Mouse (Mus musculus) testis, adult 2 months (tissue): ENCODE data around the gene Fastk.

Source experiments
- CTCF ChIP-seq: fragments of 200-500 bp; IDR thresholded peaks from 2 replicates; pipeline ENCODE4 v1.5.1; 2012; ENCODE audit warnings: low read depth, mild to moderate bottlenecking, inconsistent platforms, low read length, moderate library complexity; ENCODE audit not compliant: control insufficient read depth, insufficient read depth, insufficient replicate concordance
- POLR2A ChIP-seq: fragments of 200-500 bp; IDR thresholded peaks from 2 replicates; pipeline ENCODE4 v1.6.1; 2012; ENCODE audit warnings: low read depth, mild to moderate bottlenecking, inconsistent platforms, low read length, moderate library complexity; ENCODE audit not compliant: control insufficient read depth

- TF ChIP-seq CTCF (no peak), POLR2A (no peak)
Observed at GRCm38 (mm10) chr5:24391864-24392263, 53.2 kb downstream of the Fastk start, which contains the start of gene Atg9b.
